Mouse (Mus musculus): ENCODE data around the gene Olfr1160.
"Not testable (repeated sequence)": the region's sequence is repeated elsewhere in the genome, so short reads cannot be mapped to it uniquely, and the experiment has no call there.

Olfr1160 gene

DNA sequence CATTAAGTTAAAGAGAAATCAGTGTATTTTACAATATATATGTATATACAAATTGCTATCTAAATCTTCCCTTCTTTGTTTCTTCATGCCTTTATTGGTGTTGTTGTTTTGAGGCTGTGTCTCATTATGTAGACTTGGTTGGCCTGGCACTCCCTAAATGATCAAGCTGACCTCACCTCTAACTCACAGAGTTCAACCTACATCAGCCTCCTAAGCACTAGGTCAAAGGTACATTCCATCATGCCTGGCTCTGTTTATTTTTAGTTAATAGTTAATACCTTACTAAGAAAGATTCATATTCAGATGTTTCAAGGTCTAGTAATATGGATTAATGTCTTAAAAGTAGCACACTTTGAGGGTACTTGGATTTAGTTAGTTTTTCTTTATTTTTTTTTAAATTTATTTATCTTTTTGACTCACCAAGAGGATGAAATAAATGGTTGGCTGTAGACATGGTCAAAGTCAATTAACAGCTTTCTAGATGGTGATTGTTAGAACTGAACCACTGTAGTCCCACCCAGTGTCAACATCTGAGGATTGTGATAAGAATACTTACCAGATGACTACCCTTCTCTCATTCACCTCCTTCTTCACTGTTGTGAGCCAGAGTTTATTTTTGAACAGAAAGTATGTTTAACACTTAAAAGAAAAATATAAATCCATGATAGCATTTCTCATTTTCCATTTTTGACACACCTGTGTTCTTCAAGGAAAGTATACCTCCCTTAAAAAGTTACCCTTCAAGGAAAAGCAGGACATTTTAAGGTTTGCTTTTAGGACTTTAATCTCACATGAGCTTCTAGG, at the start of gene Olfr1160:
Gene Olfr1160 (minus strand): TSS at position 754 of the 804 bp plus-strand sequence.
- no peak for DNase-seq (ENCODE audit: low spot score)

DNA sequence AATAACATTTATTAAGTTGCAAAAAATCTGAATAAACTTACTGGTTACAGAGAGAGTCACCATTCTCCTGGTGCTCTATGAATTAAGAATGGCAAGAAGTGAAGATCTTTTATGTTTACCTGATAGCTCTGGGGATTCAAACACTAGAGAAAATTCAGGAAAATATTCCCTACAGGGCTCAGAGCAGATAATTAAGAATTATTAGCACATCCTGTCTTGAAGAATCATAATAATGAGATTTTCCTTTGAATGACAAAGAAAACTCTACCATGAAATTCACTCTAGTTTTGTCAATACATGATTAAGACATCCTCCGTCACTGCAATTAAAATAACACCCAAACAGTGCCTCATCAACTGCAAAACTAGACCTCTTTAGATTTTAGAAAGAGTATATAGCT, 43.0 kb upstream of the Olfr1160 start, which contains the start of gene Olfr1162:
Gene Olfr1162 (minus strand): TSS at position 101 of the 400 bp plus-strand sequence.
- DNase-seq (ENCODE audit: low spot score): no peak

DNA sequence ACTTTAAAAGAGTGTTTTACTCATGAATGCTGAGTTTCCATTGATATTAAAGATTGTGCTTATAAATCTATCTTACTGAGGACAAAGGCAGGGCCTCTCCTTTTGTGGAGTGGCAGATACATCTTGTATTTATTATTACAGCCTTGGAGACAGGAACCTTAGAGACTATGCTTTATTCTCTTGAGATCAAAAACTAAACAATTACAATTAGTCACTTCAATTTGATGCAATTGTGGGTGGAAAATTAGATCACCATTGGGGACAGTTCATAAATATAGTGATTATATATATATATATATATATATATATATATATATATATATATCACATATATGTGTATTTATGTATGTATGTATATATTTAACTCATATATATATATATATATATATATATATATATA, 29.5 kb upstream of the Olfr1160 start, which contains the start of gene Olfr73:
Gene Olfr73 (minus strand): TSS at position 101 of the 400 bp plus-strand sequence.
- DNase-seq (ENCODE audit: low spot score): no peak

DNA sequence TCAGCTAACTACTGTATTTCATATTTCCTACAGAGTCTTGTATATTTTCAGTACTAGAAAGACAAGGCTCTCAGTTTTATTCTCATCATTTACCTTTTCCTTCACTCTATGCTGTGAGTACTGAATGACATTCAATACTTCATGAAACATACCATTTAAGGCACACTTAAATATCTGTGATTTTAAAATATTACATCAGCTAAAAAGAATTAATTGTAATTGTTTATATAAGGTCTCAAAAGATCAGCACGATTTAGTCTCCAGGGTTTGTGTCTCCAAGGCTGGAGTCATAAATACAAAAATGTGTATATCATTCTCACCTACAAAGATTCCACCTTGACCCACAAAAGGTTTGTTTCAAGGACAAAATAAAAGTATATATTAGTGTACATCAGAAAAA, 14.4 kb upstream of the Olfr1160 start, which contains the start of gene Olfr1161:
Gene Olfr1161 (plus strand): TSS at position 301 of the 400 bp plus-strand sequence.
- DNase-seq (ENCODE audit: low spot score): not testable (repeated sequence)

DNA sequence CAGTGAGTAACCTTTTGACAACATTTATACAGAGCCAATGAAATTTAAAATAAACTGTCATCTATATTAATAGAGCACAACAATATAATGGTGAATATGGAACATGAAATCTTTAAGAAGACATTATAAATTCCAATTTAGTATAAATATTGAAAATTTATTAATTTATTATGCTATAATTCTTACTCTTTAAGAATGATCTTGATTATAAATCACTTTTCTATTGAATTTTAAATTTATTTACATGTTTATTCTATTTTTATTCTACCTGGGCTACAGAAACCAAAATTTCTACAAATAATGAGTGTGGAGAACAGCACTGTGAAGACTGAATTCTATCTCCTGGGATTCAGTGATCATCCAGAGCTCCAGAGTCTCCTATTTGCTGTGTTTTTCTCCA, 18.3 kb downstream of the Olfr1160 start, which contains the start of gene Olfr1158:
Gene Olfr1158 (plus strand): TSS at position 301 of the 400 bp plus-strand sequence.
- DNase-seq (ENCODE audit: low spot score): no peak

DNA sequence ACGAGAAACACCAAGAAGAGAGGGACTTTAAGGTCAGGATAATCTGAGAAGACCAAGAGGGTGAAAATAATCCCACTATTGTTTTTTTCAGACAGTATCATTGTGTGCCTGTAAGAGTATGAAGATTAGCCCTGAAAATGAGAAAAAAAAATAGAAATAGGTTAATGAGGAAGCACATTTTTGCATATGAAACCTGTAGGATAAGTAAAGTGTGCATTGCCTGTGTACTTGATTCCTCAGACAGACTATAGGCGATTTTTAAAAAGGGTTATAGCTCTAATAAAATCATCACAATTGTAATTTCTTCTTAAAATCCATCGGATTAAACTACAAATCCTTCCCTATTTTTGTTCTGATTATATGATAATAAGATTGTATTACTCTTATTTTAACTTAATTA, 33.5 kb downstream of the Olfr1160 start, which contains the start of gene Olfr74:
Gene Olfr74 (minus strand): TSS at position 101 of the 400 bp plus-strand sequence.
- no peak for DNase-seq (ENCODE audit: low spot score)

DNA sequence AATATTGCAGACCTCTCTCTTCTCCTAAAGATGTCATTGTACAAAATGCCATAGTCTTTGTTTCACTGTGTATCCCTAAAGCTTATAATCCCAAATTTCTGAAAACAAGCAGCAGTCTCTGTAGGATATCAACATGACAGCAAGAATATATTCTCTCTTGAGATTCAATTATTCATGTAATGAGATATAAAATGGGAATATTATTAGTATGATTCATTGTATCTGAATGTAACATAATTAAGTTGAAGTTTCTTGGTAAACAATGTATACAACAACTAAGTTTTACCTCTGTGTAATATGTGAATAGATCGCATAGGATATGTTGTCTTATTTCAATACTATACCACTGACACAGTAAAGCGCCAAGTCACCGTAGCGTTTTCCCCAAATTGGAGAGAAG, 39.9 kb downstream of the Olfr1160 start, which contains the start of gene Olfr1157:
Gene Olfr1157 (minus strand): TSS at position 101 of the 400 bp plus-strand sequence.
- DNase-seq (ENCODE audit: low spot score): no peak

DNA sequence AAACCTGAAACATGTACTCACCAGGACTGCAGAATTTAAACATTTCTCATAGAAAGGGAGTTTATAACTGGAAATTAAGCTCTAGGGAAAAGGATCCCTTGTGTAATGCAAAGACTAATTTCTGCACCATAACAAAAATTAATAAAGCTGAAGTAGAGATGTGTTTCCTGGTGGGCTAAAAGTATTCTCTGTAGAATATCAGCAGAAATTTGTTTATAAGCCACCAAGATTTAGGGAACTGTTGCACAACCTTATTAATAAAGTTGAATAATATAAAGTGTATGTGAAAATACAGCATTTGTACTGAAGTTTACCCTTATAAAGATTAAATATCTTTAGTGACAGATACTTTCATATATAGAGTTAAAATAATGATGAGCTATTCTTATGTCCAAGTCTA, 55.1 kb downstream of the Olfr1160 start, which contains the start of gene Olfr1156:
Gene Olfr1156 (minus strand): TSS at position 101 of the 400 bp plus-strand sequence.
- DNase-seq (ENCODE audit: low spot score): no peak

All from ovary, postnatal 36 days (tissue).